Mouse (Mus musculus) midbrain, embryonic 12.5 days (tissue): ENCODE results near the gene 4931428F04Rik. TPM values are rescaled to one million over a fixed set of nuclear protein-coding genes. Genes with fewer than 3 reads are reported as not detected.

ENCODE experiments used
- microRNA counts: library from miRNA; unstranded; fragments of <30 nt; microRNA quantifications from one replicate; lab custom pipeline; 2017
- microRNA-seq: library from miRNA; unstranded; fragments of <30 nt; microRNA quantifications from one replicate; pipeline ENCODE4, GENCODE M21; 2017
- polyA plus RNA-seq: library from polyadenylated mRNA; unstranded; fragments of >200 nt; fragmentation: Nextera tagmentation; extraction: Ambion mirVana; gene quantifications from 2 replicates; pipeline ENCODE4 v1.2.1, GENCODE M21; 2016

The 4931428F04Rik gene
- polyA plus RNA-seq, 1 experiment from 2014 or later = 54.8 TPM

MicroRNAs within 50 kb of the gene (microRNA counts, 519-probe panel; counts per million panel counts)
- microRNA mmu-miR-328 (lab: Ali Mortazavi, UCI) = 3,332 counts per million, percentile 15 among the panel's probes with 10 or more counts

Small RNAs within 50 kb of the gene (microRNA-seq; reads per million reads assigned to microRNA genes)
- gene Gm27320 (not detected), gene Mir328 (386 reads per million, percentile 67 among the genes with 10 or more reads in this experiment)

Other genes with a start within 250 kb of the 4931428F04Rik start
- gene Ces3a, start 241.3 kb downstream of the 4931428F04Rik start, polyA plus RNA-seq = not detected in 2 replicates
- gene Ces3b, start 206.1 kb downstream of the 4931428F04Rik start, polyA plus RNA-seq = not detected in 2 replicates
- gene Ces4a, start 158.1 kb downstream of the 4931428F04Rik start, polyA plus RNA-seq = not detected in 2 replicates
- gene Cbfb, start 119.2 kb downstream of the 4931428F04Rik start, polyA plus RNA-seq = 46.0 and 49.0 TPM in 2 replicates
- gene D230025D16Rik, start 64.7 kb downstream of the 4931428F04Rik start, polyA plus RNA-seq = 29.9 and 30.5 TPM in 2 replicates
- 7.6 and 9.8 TPM in 2 replicates for gene B3gnt9, start 34.7 kb downstream of the 4931428F04Rik start, polyA plus RNA-seq
- 11.0 and 14.6 TPM in 2 replicates for gene Tradd, start 25.3 kb downstream of the 4931428F04Rik start, polyA plus RNA-seq
- gene Fbxl8, start 25.2 kb downstream of the 4931428F04Rik start, polyA plus RNA-seq = 0.77 and 0.87 TPM in 2 replicates
- 0.14 TPM in 1 of 2 replicates, not detected in the other for gene Hsf4, start 20.1 kb downstream of the 4931428F04Rik start, polyA plus RNA-seq
- 3.3 and 3.9 TPM in 2 replicates for gene Nol3, start 13.7 kb downstream of the 4931428F04Rik start, polyA plus RNA-seq
- 12.0 and 12.8 TPM in 2 replicates for gene Exoc3l, start 6.2 kb upstream of the 4931428F04Rik start, polyA plus RNA-seq
- 76.6 and 76.8 TPM in 2 replicates for gene E2f4, start 7.8 kb upstream of the 4931428F04Rik start, polyA plus RNA-seq
- 1.7 and 2.4 TPM in 2 replicates for gene Elmo3, start 15.7 kb upstream of the 4931428F04Rik start, polyA plus RNA-seq
- gene Lrrc29, start 36.4 kb upstream of the 4931428F04Rik start, polyA plus RNA-seq = 1.2 and 1.3 TPM in 2 replicates
- 93.7 and 96.8 TPM in 2 replicates for gene Tmem208, start 36.5 kb upstream of the 4931428F04Rik start, polyA plus RNA-seq
- gene Fhod1, start 58.1 kb upstream of the 4931428F04Rik start, polyA plus RNA-seq = 1.1 and 2.0 TPM in 2 replicates
- 4.6 and 5.4 TPM in 2 replicates for gene Slc9a5, start 59.0 kb upstream of the 4931428F04Rik start, polyA plus RNA-seq
- 0.68 and 0.92 TPM in 2 replicates for gene Plekhg4, start 83.4 kb upstream of the 4931428F04Rik start, polyA plus RNA-seq
- not detected in 2 replicates for gene Kctd19, start 123.6 kb upstream of the 4931428F04Rik start, polyA plus RNA-seq
- 3.4 and 3.6 TPM in 2 replicates for gene Lrrc36, start 123.7 kb upstream of the 4931428F04Rik start, polyA plus RNA-seq
- 86.8 and 94.2 TPM in 2 replicates for gene Tppp3, start 181.7 kb upstream of the 4931428F04Rik start, polyA plus RNA-seq
- gene Zdhhc1, start 207.0 kb upstream of the 4931428F04Rik start, polyA plus RNA-seq = 29.9 and 30.9 TPM in 2 replicates
- gene Hsd11b2, start 228.9 kb upstream of the 4931428F04Rik start, polyA plus RNA-seq = 20.1 and 23.5 TPM in 2 replicates